Mouse (Mus musculus) heart, adult 18-20 months (tissue): ENCODE data around the gene Nacc2. TPM values are rescaled to one million over a fixed set of nuclear protein-coding genes. Genes with fewer than 3 reads are reported as not detected.

ENCODE experiments used
- DNase-seq, 2 experiments: peaks; one replicate each; pipeline ENCODE4 v3.0.0; 2021 to 2022; ENCODE audit warnings: mixed read lengths in 1 of 2
- long read RNA-seq, 2 experiments: library from polyadenylated mRNA; stranded (forward); transcript quantifications; one replicate each; pipeline ENCODE4 v2.0.0; 2021
- total RNA-seq, 2 experiments: library from RNA; stranded (reverse); gene quantifications; 2 replicates each; pipeline ENCODE4 v1.2.3; 2021

Nacc2 gene
- total RNA-seq: 10 to 100 TPM; 29.4 to 30.2 TPM
- long read RNA-seq, experiment 1, full-length matches to known transcripts: 21 of 45 reads
- long read RNA-seq, experiment 1, partial matches to known transcripts: 8 of 45 reads
- long read RNA-seq, experiment 1, other reads (novel, unspliced or antisense): 16 of 45 reads
- long read RNA-seq, experiment 2, full-length matches to known transcripts: 5 of 14 reads
- long read RNA-seq, experiment 2, partial matches to known transcripts: 2 of 14 reads
- long read RNA-seq, experiment 2, other reads (novel, unspliced or antisense): 7 of 14 reads

DNA sequence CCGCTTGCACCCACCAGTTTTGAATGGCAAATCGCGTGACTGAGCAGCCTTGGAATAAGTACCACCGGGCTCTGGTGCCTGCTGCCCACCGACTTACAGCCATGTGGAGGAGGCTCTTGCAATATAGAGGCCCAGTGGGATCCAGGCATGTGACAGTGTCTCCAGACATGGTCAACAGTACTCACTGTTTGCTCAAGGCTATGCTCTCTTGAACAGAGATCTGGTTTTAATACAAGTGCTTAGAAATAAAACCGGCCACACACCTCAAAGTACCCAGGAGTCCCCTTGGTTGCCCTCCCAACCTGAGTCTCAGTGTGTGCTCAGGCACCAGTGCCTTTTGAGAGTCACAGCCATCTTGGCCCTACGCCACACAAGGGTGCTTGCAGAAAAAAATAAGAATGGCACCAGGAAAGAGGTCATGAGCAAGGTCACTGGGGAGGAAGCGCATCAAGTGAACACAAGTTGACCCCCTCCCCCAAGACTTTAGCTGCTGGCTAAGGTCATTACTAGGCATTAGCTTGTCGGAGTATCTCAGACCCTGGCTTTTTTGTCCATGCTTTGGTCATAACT lies at the start of gene Nacc2:
Nacc2 (minus strand) TSS at position 142 of the 570 bp plus-strand sequence.
- DNase-seq: no peak

DNA sequence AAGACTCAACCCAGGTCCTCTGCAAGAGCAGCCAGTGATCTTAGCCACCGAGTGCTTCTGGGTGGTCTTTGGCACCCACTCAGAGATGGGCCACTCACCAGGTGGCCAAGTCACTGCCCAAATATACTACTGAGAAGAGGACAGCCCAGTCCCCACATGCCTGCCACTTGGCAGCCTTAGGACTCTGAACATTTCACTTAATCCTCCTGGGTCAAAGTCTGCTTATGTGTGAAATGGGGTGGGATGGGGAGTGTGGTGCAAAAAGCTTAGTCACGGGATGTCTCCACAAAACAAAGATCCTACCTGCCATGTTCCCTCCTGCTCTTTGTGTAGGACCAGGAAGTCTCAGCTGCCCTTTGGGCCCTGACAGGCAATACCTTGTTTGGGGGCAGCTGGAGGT lies 49.1 kb upstream of the Nacc2 start:
- DNase-seq: no peak

GRCm38 (mm10) chr2:26170376-26170775 lies 47.4 kb upstream of the Nacc2 start:
- DNase-seq: no peak

GRCm38 (mm10) chr2:26168843-26169579 lies 46.0 kb upstream of the Nacc2 start:
- DNase-seq: no peak

DNA sequence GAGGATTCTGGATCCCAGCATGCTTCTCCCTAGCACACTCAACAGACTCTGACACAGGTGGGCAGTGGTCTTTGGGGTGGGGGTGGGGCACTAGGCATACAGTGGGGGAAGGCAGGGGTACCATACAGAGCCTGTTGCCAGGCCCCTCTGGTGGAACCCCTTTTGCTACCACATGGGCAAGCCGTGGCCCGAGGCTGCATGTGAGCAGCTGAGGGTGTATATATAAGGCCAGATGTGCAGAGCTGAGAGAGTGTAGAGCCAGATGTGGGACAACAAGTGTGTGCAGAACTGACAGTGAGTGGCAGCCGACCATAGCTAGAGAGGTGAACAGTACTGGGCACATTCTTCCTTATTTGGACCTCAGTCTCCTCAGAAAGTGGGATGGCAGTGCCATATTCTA lies 43.9 kb upstream of the Nacc2 start:
- no peak for DNase-seq

GRCm38 (mm10) chr2:26158064-26158463 lies 35.0 kb upstream of the Nacc2 start:
- DNase-seq: no peak

DNA sequence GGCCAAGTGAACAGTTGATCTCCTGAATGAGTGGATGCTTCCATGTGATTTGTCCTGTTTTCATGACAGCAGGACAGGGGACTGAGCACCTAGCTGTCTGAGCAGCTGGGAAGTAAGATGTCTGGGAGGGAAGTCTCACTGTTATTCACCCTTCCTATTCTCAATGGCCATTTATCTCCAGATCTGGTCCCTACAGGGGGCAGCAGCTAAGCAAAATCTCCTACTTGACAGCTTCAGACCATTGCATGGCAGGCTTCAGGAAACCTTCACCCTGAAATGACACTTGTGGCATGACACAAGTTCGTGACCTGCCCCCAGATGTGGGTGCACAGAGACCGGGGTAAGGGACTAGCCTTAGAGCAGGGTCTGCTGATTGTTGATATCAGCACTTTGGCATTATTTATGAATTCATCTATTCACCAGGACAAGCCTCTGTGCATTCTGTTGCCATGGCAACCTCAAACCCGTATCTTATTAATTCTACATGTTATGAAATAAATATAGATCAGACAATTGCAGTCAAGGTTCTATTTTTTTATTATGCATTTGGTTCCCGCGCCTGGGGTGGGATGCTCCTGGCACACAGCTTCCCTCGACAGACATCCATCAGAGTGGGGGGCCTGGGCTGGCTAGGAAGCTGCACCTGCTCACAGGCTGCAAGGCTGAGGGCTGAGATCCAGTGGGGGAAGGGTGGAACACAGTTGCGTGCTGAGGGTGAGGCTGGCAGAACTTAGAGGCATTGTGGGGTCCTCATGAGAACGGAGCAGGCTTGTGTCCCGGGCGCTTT lies 33.4 kb upstream of the Nacc2 start:
- DNase-seq: no peak

- no peak for DNase-seq
These were observed 32.7 kb upstream of the Nacc2 start for GRCm38 (mm10) chr2:26155737-26156136.

DNA sequence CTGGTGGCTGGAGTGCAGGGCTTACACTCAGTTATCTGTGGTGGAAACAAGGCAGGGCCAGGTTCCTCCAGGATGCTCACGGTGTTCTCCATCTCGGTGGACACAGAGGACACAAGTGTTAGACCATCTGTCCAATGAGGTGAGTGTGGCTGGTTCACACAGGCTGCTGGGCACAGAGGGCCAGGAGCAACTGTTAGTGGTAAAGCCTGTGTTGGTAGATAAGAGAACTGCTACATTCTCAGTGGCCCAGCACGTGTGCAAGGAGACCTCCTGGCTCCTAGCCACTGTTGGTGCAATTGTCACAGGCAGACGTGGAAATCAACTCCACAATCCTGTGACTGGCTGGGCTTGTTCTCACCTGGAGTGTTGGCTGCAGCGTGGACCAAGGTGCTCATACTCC lies 31.6 kb upstream of the Nacc2 start:
- no peak for DNase-seq

GRCm38 (mm10) chr2:26153909-26154340 lies 30.9 kb upstream of the Nacc2 start:
- DNase-seq: peak in 1 of 2 experiments; percentile 51

DNA sequence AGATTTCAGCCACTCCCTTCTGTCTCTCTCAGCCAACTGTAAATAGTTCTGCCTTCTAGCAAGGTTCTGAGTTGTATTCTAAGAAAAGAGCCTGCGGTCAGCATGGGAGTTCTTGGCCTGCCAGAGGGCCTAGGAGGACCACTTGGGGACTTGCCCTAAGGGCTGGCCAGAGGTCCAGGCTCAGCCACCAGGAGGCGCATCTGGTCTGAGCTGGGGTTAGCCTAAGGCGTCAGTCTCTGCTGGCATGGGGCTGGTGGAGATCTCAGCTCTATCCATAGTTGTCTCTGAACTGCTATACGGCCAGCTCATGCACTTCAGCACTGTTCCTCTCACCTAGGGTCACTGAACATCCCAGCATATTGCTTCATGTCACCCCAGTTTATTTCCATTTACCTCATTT lies 30.3 kb upstream of the Nacc2 start:
- DNase-seq: peak in 1 of 2 experiments; percentile 48

DNA sequence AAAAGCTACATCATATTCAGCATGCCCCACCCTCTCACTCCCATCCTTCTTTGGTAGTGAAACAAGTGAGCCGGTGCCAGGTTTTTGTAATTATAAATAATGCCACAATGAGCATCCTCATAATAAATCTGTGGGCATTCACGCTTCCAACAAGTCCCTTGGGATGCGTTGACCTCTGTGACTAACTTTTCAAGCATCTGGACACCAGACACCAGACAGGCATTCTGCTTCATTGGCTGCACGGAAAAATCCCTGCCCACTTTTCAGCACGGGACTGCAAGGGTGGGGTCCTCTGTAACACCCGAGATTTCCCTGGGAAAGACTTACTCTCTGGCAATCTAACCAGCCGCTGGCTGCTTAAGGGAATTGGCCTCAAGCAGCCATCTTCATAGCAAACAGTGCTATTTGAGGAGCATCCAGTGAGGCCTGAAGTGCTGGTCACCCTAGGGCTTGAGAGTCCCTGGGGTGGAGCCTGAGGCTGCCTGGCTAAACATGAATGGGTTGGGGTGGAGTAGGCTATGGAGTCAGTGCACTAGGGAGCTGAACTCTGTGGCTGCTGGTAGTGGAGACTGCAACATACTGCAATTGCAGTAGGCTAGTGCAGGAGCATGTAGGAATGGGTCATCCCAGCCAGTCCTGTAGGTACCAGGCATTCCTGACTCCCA lies 24.8 kb upstream of the Nacc2 start:
- DNase-seq: no peak

DNA sequence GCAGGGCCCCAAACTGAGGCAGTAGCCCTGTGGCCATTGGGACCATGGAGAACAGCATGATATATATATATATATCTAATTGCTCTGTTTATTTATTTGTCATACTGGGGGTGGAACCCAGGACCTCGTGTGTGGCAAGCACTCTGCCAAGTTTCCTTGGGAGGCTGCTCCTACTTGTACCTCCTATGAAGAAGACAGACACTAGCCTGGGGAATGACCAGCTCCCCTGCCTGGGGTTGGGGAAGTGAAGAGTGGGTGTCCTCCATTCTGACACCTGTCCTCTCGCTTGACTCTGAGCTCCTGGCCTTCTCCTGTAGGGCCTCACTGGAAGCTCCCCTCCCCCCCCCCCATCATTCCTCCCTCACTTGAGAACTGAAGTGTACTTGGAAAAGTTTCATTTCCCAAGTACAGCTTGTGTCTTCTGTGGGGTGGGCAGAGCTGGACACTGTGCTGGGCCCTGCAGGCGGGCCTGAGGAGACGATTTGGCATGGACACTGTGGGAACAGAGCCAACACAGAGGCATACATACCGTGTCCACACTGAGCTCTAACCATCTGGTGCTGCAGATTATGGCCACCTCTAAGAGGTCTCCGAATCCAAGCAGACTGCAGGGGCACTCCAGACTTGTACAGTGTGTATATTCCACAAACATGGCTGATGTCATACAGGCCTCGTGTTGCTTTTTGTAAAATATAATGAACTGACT lies 23.5 kb upstream of the Nacc2 start:
- DNase-seq: no peak

DNA sequence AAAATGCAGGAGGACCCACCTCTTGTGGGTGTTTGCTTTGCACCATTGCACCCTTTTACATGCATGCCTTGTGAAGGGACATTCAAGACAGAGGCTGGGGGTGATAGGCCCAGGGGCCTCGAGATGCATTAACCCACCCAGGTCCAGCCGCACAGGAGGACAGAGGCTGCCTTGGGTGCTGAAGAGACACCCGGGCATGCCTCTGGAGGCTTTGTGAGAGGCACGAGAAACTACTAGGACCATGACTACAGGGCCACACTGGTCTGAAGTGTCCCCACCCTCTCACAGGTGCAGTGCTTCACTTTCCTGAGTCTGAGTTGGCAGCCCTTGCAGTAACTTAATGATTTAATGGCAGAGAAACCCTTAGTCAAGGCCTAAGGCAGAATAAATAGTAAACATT lies 22.1 kb upstream of the Nacc2 start:
- DNase-seq: no peak

DNA sequence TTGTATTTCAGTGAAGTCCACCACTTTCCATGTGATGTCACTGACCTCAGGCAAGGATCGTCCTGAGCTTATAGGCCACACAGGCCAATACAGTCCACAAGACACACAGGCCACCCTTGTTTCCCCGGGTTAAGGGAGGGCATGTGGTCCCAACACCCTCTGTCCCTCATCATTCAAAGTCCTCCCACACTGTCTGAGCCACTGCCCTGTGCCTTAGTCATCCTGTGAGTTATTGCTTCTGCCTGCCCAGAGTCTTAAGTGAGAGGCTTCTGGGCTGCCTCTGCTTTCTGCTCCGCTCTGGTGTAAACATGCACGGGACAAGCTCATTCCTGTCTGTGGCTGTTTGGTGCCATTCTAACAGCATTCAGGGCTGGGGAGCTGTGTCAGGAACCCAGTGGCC lies 21.3 kb upstream of the Nacc2 start:
- no peak for DNase-seq

- DNase-seq: no peak
These were observed 20.5 kb upstream of the Nacc2 start for GRCm38 (mm10) chr2:26143556-26143955.

- no peak for DNase-seq
These were observed 20.0 kb upstream of the Nacc2 start for GRCm38 (mm10) chr2:26142986-26143385.

DNA sequence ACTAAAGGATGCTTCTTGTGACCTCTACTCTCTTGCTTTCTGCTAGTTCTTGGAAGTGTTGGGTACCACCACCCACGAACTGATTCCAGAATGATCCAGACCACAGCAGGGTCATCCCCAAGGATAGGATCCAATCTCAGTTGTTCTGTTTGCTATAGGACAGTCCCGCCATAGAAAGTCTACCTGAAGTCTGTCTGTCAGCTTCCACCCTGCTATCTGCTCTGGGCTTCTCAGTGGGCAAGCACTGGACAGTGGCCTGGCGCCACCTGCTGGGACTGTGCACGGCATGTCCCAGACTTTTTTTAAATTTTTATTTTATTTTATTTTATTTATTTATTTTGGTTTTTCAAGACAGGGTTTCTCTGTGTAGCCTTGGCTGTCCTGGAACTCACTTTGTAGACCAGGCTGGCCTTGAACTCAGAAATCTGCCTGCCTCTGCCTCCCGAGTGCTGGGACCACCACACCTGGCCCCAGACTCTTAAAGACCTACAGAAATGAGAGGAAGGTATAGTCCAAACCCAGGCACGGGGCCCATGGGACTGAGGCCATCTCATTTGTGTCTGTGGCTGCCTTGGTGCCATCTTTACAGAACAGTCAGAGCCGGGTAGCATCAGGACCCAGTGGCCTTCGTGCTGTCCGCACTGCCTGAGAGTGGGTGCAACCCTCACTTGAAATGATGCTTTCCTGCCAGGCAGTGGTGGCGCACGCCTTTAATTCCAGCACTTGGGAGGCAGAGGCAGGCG lies 19.0 kb upstream of the Nacc2 start:
- DNase-seq: peak; percentile 64 to 80

DNA sequence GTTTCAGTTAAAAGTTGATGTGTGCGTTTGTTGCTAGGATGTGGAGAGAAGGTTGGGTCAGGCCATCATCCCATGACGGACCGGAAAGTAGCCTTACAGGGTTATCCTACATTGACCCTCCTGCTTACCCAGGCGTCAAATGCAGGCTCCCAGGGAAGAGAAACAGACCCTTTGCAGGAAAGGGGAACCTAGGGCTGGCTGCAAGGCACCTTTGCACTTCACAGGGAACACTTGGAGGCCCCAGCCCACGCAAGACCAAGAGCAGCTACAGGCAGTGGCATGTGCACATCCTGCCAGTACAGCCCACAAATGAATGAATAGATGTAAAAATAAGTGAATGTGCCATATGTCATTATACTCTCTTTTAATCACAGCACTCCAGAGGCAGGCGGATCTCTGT lies 17.9 kb upstream of the Nacc2 start:
- no peak for DNase-seq

GRCm38 (mm10) chr2:26140292-26140819 lies 17.3 kb upstream of the Nacc2 start:
- peak; percentile 99 to 100 for DNase-seq
